Mouse (Mus musculus) embryonic fibroblast, embryonic 13.5 days (primary cell): ENCODE data around the gene Rpl21.

Experiments
- CTCF ChIP-seq: IDR thresholded peaks from 2 replicates; pipeline ENCODE4 v1.5.1; 2011; ENCODE audit warnings: mild to moderate bottlenecking, control low read depth, low read length, moderate library complexity, borderline replicate concordance; ENCODE audit not compliant: insufficient read depth
- POLR2A ChIP-seq: IDR thresholded peaks from 2 replicates; pipeline ENCODE4 v1.6.1; 2011; ENCODE audit warnings: low read depth, mild to moderate bottlenecking, control low read depth, low read length, moderate library complexity

DNA sequence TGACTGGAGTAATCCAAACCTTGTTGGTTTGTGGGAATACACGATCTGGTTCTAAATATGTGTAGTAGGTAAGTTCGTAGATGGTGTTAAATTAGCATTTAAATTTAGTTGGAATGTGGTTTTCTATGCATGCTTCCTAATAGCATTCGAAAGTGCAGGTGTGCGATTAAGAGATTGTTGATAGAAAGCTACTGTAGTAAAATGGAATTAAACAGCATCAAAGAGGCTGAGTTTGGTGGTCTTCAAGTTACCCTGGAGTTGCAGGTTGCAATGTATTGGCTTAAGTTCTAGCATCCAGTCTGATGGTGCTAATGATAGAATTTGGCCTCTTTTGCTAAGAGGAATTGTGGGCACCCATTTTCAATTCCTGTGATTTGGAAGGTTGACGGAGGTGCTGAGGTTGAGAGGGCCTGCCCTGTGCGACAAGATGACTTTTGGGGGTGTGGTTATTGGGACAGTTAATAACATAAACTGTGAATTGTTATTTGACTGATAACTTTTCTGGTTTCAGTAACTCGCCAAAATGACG, 1.0 kb downstream of the Rpl21 start:
- TF ChIP-seq CTCF (no peak), POLR2A (no peak)
